Mouse (Mus musculus) cerebellum, postnatal 4 days (tissue): ENCODE results near the gene Shox2.

Experiments used
- DNase-seq, 2 experiments: peaks; one replicate each; pipeline ENCODE4 v3.0.0; 2022; ENCODE audit warnings: low spot score in 2 of 2, mixed read lengths in 1 of 2

The Shox2 gene

DNA sequence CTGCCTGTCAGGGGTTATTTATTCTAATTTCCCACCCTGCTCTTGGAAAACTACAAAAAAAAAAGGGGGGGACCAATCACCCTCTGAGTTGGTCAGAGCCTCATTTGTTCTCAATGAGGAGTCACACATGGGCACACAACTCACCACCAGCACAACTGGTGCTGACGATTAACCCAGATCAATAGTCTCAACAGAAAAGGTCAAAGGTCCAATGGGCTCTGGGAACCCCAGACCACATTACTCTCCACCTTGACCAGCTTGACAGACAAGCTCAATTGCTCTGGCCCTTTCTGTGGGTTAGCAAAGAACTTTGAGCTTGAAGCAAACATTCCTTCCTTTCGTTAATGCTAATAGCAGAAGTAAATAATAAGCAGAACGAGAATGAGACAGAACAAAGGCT, 16.7 kb downstream of the Shox2 start:
- no peak for DNase-seq

DNA sequence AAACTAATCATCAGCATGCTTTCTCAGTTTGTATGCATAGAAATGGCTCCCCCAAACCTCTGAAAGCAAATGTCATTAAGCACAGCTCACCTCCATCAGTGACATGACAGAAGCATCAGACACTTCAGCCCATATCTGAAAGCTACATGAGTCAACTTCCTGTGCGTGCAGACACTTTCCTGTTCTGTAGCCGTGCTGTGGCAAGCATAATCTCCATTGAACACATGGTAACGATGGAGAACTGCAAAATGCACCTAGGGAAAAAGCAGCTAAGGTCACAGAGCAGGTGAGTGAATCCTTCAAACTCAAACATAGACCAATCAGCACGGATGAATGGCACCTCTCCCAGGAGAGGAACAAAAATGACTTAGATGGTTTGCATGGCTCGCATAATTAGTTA, 21.6 kb downstream of the Shox2 start:
- DNase-seq: no peak

DNA sequence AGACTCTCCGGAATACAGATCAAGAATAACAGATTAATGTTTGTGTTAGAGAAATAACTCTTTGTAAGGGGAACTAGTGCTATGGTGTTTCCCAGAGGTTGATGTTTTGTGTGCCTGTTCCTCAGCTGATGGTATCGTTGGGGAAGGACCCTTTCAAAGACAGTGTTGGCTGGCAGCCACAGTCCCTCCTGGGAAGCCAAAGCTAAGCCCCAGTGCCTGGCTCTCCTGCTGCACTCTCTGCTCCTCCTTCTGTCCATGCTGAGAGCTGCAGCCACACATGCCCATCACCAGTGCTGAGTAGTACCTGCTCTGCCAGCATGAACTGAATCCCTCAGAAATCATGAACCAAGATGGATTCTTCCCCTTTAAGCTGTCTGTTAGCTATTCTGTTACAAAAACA, 26.4 kb downstream of the Shox2 start:
- no peak for DNase-seq

DNA sequence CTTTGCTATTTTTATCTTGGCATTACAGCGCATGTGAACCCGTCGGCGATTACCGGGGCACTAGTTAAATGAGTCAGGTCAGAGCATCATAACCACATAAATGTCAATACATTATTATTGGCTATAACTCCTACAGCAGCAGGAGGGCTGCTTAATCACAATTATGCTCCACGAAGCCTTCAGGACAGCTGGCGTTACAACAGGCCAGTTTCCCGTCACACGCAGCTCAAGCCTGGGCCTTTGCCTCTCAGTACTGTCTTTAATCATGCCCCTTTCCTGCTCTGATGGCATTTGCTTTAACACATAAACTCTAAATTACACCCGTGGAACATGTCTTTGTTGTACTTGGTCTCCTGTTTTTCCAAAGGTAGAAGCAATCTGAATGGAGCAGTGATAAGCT, 41.9 kb downstream of the Shox2 start:
- no peak for DNase-seq

DNA sequence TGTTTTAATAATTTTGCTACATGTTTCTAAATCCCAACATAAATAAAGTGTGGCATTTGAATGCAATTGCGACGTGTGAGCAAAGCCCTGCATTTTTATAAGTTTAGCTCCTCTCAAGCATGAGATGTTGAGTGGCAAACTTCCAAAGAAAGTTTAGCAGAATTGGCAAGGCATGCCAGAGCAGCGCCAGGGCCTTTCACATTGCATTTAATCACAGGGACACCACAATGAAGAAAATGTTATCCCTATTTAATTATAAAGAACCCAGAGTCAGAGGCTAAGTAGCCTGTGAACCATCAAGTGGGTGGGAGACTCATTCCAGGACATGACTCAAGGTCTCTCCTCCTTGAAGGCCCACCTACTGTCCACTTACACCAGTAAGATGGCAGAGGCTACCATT, 59.1 kb downstream of the Shox2 start:
- no peak for DNase-seq
